Mouse (Mus musculus) ES-Bruce4 (cell line): ENCODE data around the gene Slc44a4. TPM values are rescaled to one million over a fixed set of nuclear protein-coding genes. Genes with fewer than 3 reads are reported as not detected.

ENCODE experiments used
- H3K27ac ChIP-seq: 2 replicates; pipeline ENCODE4 v1.5.1; 2012; ENCODE audit warnings: low read length, inconsistent platforms; ENCODE audit not compliant: insufficient read depth
- H3K27me3 ChIP-seq: 2 replicates; pipeline ENCODE4 v1.6.1; 2012; ENCODE audit warnings: mild to moderate bottlenecking, low read length, inconsistent platforms; ENCODE audit not compliant: control insufficient read depth, poor library complexity, insufficient read depth, severe bottlenecking
- H3K36me3 ChIP-seq: 2 replicates; pipeline ENCODE4 v1.6.1; 2012; ENCODE audit warnings: inconsistent platforms, mild to moderate bottlenecking, low read length, moderate library complexity; ENCODE audit not compliant: control insufficient read depth, poor library complexity, insufficient read depth, severe bottlenecking
- H3K4me1 ChIP-seq: one replicate; pipeline ENCODE4 v1.8.1; 2011; ENCODE audit warnings: low read length; ENCODE audit not compliant: control insufficient read depth, insufficient read depth
- H3K4me3 ChIP-seq: 2 replicates; pipeline ENCODE4 v1.5.1; 2011; ENCODE audit warnings: low read depth, mild to moderate bottlenecking, low read length
- H3K9ac ChIP-seq: 2 replicates; pipeline ENCODE4 v1.6.1; 2012; ENCODE audit warnings: low read depth, mild to moderate bottlenecking, inconsistent platforms; ENCODE audit not compliant: poor library complexity, severe bottlenecking
- H3K9me3 ChIP-seq: replicated peaks from 2 replicates; pipeline ENCODE4 v1.6.1; 2012; ENCODE audit warnings: mild to moderate bottlenecking, low read length, inconsistent platforms; ENCODE audit not compliant: control insufficient read depth, poor library complexity, insufficient read depth, severe bottlenecking
- CTCF ChIP-seq: IDR thresholded peaks from one replicate; pipeline ENCODE4 v1.8.1; 2011; ENCODE audit warnings: low read depth, low read length
- EP300 ChIP-seq: IDR thresholded peaks from 2 replicates; pipeline ENCODE4 v1.6.1; 2011; ENCODE audit warnings: low read depth, low read length; ENCODE audit not compliant: insufficient read depth
- POLR2A ChIP-seq: IDR thresholded peaks from one replicate; pipeline ENCODE4 v1.8.1; 2011; ENCODE audit warnings: low read length; ENCODE audit not compliant: insufficient read depth
- polyA plus RNA-seq: library from polyadenylated mRNA; stranded (reverse); fragments of >200 nt; gene quantifications from 2 replicates; pipeline ENCODE4 v1.2.4, GENCODE M21; 2011; ENCODE audit warnings: low read depth; ENCODE audit not compliant: missing spikeins, insufficient read depth, insufficient read length

The Slc44a4 gene
- polyA plus RNA-seq, 1 experiment, result 5.3 TPM

GRCm38 (mm10) chr17:34902895-34903294 lies 11.4 kb upstream of the Slc44a4 start:
- Histone ChIP-seq H3K4me1 (no peaks in the 10 kb centered on the region), H3K9me3 (no peaks in the 10 kb centered on the region), H3K27me3 (no peaks in the 10 kb centered on the region), H3K36me3 (peaks cover 4% of the 10 kb centered on the region; the same call in 1 of the 2 replicates), H3K4me3 (no peak overlapping the region), H3K9ac (no peak overlapping the region), H3K27ac (peak overlapping the region; percentile 62)
- TF ChIP-seq CTCF (no peak), EP300 (peak; percentile 71; the same call in 1 of the 2 replicates), POLR2A (no peak)

- H3K27me3 ChIP-seq, result no peaks in the 10 kb centered on the region
- H3K9ac ChIP-seq, result peak overlapping the region; percentile 23; the same call in 1 of the 2 replicates
- no peaks in the 10 kb centered on the region for H3K9me3 ChIP-seq
- TF ChIP-seq EP300 (peak; percentile 95), CTCF (no peak), POLR2A (peak; percentile 42)
- H3K27ac ChIP-seq, result peak overlapping the region; percentile 10
- peaks cover 19% of the 10 kb centered on the region for H3K36me3 ChIP-seq
- H3K4me3 ChIP-seq, result peak overlapping the region; percentile 48
- H3K4me1 ChIP-seq, result peaks cover 2% of the 10 kb centered on the region
These were observed 3.3 kb upstream of the Slc44a4 start for GRCm38 (mm10) chr17:34910982-34911381.

- Histone ChIP-seq H3K4me1 (peaks cover 2% of the 10 kb centered on the region), H3K27me3 (no peaks in the 10 kb centered on the region), H3K27ac (no peak overlapping the region), H3K36me3 (peaks cover 19% of the 10 kb centered on the region), H3K9ac (no peak overlapping the region), H3K9me3 (no peaks in the 10 kb centered on the region), H3K4me3 (peak overlapping the region; percentile 48)
- TF ChIP-seq CTCF (peak; percentile 99), POLR2A (no peak)
These were observed 2.3 kb upstream of the Slc44a4 start for GRCm38 (mm10) chr17:34911945-34912351.

GRCm38 (mm10) chr17:34915410-34915831 lies 1.2 kb downstream of the Slc44a4 start:
- Histone ChIP-seq H3K9ac (peak overlapping the region; percentile 22; the same call in 1 of the 2 replicates), H3K36me3 (peaks cover 11% of the 10 kb centered on the region; the same call in 1 of the 2 replicates), H3K4me1 (peaks cover 2% of the 10 kb centered on the region), H3K4me3 (0 out of 2 replicates have a peak overlapping the region, but pooled peaks have one; percentile 12), H3K27me3 (no peaks in the 10 kb centered on the region), H3K9me3 (no peaks in the 10 kb centered on the region), H3K27ac (no peak overlapping the region)
- TF ChIP-seq POLR2A (no peak), EP300 (no peak), CTCF (peak; percentile 42)

- H3K27ac ChIP-seq, result no peak overlapping the region
- peaks cover 11% of the 10 kb centered on the region; the same call in 1 of the 2 replicates for H3K36me3 ChIP-seq
- TF ChIP-seq POLR2A (no peak), CTCF (no peak), EP300 (no peak)
- no peak overlapping the region for H3K4me3 ChIP-seq
- H3K4me1 ChIP-seq, result peaks cover 2% of the 10 kb centered on the region
- no peak overlapping the region for H3K9ac ChIP-seq
- no peaks in the 10 kb centered on the region for H3K27me3 ChIP-seq
- no peaks in the 10 kb centered on the region for H3K9me3 ChIP-seq
These were observed 2.0 kb downstream of the Slc44a4 start for GRCm38 (mm10) chr17:34916316-34916715.

- H3K27me3 ChIP-seq, result no peaks in the 10 kb centered on the region
- H3K4me3 ChIP-seq, result peak overlapping the region; percentile 13
- no peak for TF ChIP-seq POLR2A
- TF ChIP-seq CTCF, result no peak
- no peak for TF ChIP-seq EP300
- peak overlapping the region; percentile 9; the same call in 1 of the 2 replicates for H3K9ac ChIP-seq
- no peaks in the 10 kb centered on the region for H3K9me3 ChIP-seq
- no peaks in the 10 kb centered on the region for H3K4me1 ChIP-seq
- H3K36me3 ChIP-seq, result peaks cover 11% of the 10 kb centered on the region; the same call in 1 of the 2 replicates
- H3K27ac ChIP-seq, result no peak overlapping the region
These were observed 2.9 kb downstream of the Slc44a4 start for GRCm38 (mm10) chr17:34917188-34917587.
